Mouse (Mus musculus) kidney, adult 2 months (tissue): ENCODE data around the gene Lin7a. TPM values are rescaled to one million over a fixed set of nuclear protein-coding genes. Genes with fewer than 3 reads are reported as not detected.

Experiments
- DNase-seq: peaks from one replicate; pipeline ENCODE4 v3.0.0; 2021
- H3K27ac ChIP-seq: fragments of 200-500 bp; 2 replicates; pipeline ENCODE4 v1.5.1; 2012; ENCODE audit warnings: low read depth, low read length, control low read depth, inconsistent platforms; ENCODE audit not compliant: insufficient read depth
- H3K27me3 ChIP-seq: fragments of 200-500 bp; replicated peaks from 2 replicates; pipeline ENCODE4 v1.6.1; 2012; ENCODE audit warnings: mild to moderate bottlenecking, moderate library complexity, low read length, inconsistent platforms; ENCODE audit not compliant: control insufficient read depth, insufficient read depth
- H3K36me3 ChIP-seq: fragments of 200-500 bp; 2 replicates; pipeline ENCODE4 v1.6.1; 2012; ENCODE audit warnings: mild to moderate bottlenecking, moderate library complexity, low read length, inconsistent platforms; ENCODE audit not compliant: control insufficient read depth, insufficient read depth
- H3K4me1 ChIP-seq: fragments of 200-500 bp; 2 replicates; pipeline ENCODE4 v1.6.1; 2011; ENCODE audit warnings: low read length; ENCODE audit not compliant: control insufficient read depth, insufficient read depth
- H3K4me3 ChIP-seq: fragments of 200-500 bp; 2 replicates; pipeline ENCODE4 v1.5.1; 2011; ENCODE audit warnings: mild to moderate bottlenecking, low read depth, low read length, control low read depth; ENCODE audit not compliant: insufficient read depth
- CTCF ChIP-seq: fragments of 200-500 bp; conservative IDR thresholded peaks from 2 replicates; pipeline ENCODE4 v1.5.1; 2011; ENCODE audit warnings: low read depth, mild to moderate bottlenecking, control low read depth, low read length, moderate library complexity, mixed read lengths; ENCODE audit not compliant: insufficient read depth, insufficient read length
- POLR2A ChIP-seq: fragments of 200-500 bp; IDR thresholded peaks from one replicate; pipeline ENCODE4 v1.6.1; 2011; ENCODE audit warnings: low read depth, low read length, control low read depth
- WGBS: fragments of 180-500 bp; shearing (Covaris S2); methylation state at CpG from one replicate; pipeline ENCODE4 v1.1.7; 2018; 5-methylcytosine and 5-hydroxymethylcytosine counted together
- polyA plus RNA-seq: library from polyadenylated mRNA; depleted of rRNA; stranded (reverse); fragments of >200 nt; gene quantifications from 2 replicates; pipeline ENCODE4 v1.2.3, GENCODE M21; 2012

Lin7a gene
- polyA plus RNA-seq, 1 experiment: 1.6 TPM

- DNase-seq: no peak
- Histone ChIP-seq H3K36me3 (no peaks in the 10 kb centered on the region), H3K27ac (no peak overlapping the region), H3K4me1 (peaks cover 4% of the 10 kb centered on the region; the same call in 1 of the 2 replicates), H3K27me3 (no peaks in the 10 kb centered on the region), H3K4me3 (no peak overlapping the region)
- 57% methylated on average over 3 of the region's 3 CpGs for WGBS
- no peak for TF ChIP-seq CTCF
- no peak for TF ChIP-seq POLR2A
Observed at GRCm38 (mm10) chr10:107313395-107313794, 41.9 kb downstream of the Lin7a start.

- Histone ChIP-seq H3K27me3 (no peaks in the 10 kb centered on the region), H3K36me3 (no peaks in the 10 kb centered on the region), H3K4me3 (no peak overlapping the region), H3K27ac (no peak overlapping the region), H3K4me1 (peaks cover 4% of the 10 kb centered on the region; the same call in 1 of the 2 replicates)
- no peak for DNase-seq
- TF ChIP-seq POLR2A (no peak), CTCF (no peak)
Observed at GRCm38 (mm10) chr10:107315251-107315650, 43.8 kb downstream of the Lin7a start.

- Histone ChIP-seq H3K27me3 (no peaks in the 10 kb centered on the region), H3K36me3 (no peaks in the 10 kb centered on the region), H3K27ac (peak overlapping the region; percentile 85), H3K4me3 (no peak overlapping the region), H3K4me1 (peaks cover 4% of the 10 kb centered on the region; the same call in 1 of the 2 replicates)
- WGBS: 56% methylated on average over 5 of the region's 5 CpGs
- TF ChIP-seq CTCF (no peak), POLR2A (no peak)
- peak; percentile 62 for DNase-seq
Observed at GRCm38 (mm10) chr10:107315681-107316080, 44.2 kb downstream of the Lin7a start.

GRCm38 (mm10) chr10:107316100-107316499, 44.6 kb downstream of the Lin7a start:
- DNase-seq: peak; percentile 74
- WGBS: 48% methylated on average over 2 of the region's 2 CpGs
- Histone ChIP-seq H3K27ac (peak overlapping the region; percentile 86), H3K27me3 (no peaks in the 10 kb centered on the region), H3K4me1 (peaks cover 4% of the 10 kb centered on the region; the same call in 1 of the 2 replicates), H3K4me3 (no peak overlapping the region), H3K36me3 (no peaks in the 10 kb centered on the region)
- TF ChIP-seq POLR2A (no peak), CTCF (no peak)

GRCm38 (mm10) chr10:107319648-107320047, 48.2 kb downstream of the Lin7a start:
- Histone ChIP-seq H3K27ac (no peak overlapping the region), H3K4me1 (peaks cover 4% of the 10 kb centered on the region; the same call in 1 of the 2 replicates), H3K27me3 (no peaks in the 10 kb centered on the region), H3K36me3 (no peaks in the 10 kb centered on the region), H3K4me3 (no peak overlapping the region)
- TF ChIP-seq CTCF (no peak), POLR2A (no peak)
- no peak for DNase-seq
- WGBS: 74% methylated on average over 2 of the region's 2 CpGs

- Histone ChIP-seq H3K4me1 (no peaks in the 10 kb centered on the region), H3K4me3 (no peak overlapping the region), H3K36me3 (no peaks in the 10 kb centered on the region), H3K27me3 (no peaks in the 10 kb centered on the region), H3K27ac (no peak overlapping the region)
- no peak for TF ChIP-seq POLR2A
- TF ChIP-seq CTCF: no peak
- 97% methylated on average over 7 of the region's 7 CpGs for WGBS
- no peak for DNase-seq
Observed at GRCm38 (mm10) chr10:107323865-107324264, 52.4 kb downstream of the Lin7a start.

- Histone ChIP-seq H3K27me3 (no peaks in the 10 kb centered on the region), H3K36me3 (no peaks in the 10 kb centered on the region), H3K27ac (peak overlapping the region; percentile 56; the same call in 1 of the 2 replicates), H3K4me3 (no peak overlapping the region), H3K4me1 (no peaks in the 10 kb centered on the region)
- WGBS: 53% methylated on average over 5 of the region's 5 CpGs
- DNase-seq: peak; percentile 87
- TF ChIP-seq POLR2A (no peak), CTCF (no peak)
Observed at GRCm38 (mm10) chr10:107325558-107325957, 54.1 kb downstream of the Lin7a start.

GRCm38 (mm10) chr10:107339524-107339923, 68.0 kb downstream of the Lin7a start:
- no peaks in the 10 kb centered on the region for H3K36me3 ChIP-seq
- WGBS: 86% methylated on average over 3 of the region's 3 CpGs
- H3K4me1 ChIP-seq: no peaks in the 10 kb centered on the region
- H3K27ac ChIP-seq: no peak overlapping the region
- no peaks in the 10 kb centered on the region for H3K27me3 ChIP-seq
- no peak overlapping the region for H3K4me3 ChIP-seq
- TF ChIP-seq CTCF (no peak), POLR2A (no peak)
- DNase-seq: no peak
